In the genomic region with DNA sequence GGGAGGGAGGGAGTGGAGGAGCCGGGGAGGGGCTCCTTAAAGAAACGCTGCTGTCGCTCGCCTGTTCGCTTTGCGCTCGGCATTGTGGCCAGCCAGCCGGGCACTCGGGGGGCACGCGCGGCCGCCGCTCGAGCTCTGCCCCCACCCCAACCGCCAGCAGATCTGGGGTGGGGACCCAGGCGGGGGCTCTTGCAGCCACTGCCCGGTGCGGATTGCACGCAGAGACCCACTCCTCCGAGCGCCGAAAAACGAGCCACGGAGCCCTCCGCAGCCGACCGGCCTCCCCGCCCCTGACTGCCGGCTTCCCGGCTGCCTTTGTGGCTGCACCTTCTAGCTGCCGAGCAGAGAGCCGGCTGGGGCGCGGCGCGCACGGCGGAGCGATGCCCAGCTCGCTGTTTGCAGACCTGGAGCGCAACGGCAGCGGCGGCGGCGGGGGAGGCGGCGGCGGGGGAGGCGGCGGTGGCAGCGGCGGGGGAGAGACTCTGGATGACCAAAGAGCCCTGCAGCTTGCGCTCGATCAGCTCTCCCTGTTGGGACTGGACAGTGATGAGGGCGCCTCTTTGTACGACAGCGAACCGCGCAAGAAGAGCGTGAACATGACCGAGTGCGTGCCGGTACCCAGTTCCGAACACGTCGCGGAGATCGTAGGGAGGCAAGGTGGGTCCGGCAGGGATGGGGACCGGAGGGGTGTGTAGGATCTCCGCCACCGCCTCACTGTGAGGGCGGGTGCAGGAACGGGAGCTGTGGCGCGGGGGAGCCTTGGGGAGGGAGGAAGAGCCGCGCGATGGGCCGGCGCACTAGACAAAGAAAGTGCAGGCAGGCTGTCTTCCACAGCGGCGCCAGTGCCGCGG, we compare ENCODE assay signal across 8 mouse cellular contexts. TPM values are rescaled to one million over a fixed set of nuclear protein-coding genes. Genes with fewer than 3 reads are reported as not detected.
DNase-seq lines count a peak whose midpoint lies in the region; ATAC-seq and TF ChIP-seq lines count a peak whose summit lies in the region.

A gene (plus strand): TSS at position 63 of the 851 bp plus-strand sequence.

- no peaks in the 10 kb centered on the region for H3K36me3 ChIP-seq in ES-Bruce4 (ENCODE audit: control insufficient read depth, insufficient read depth, low read length, poor library complexity, severe bottlenecking)
- H3K36me3 ChIP-seq in forebrain, embryonic 15.5 days: peaks cover 17% of the 10 kb centered on the region; the same call in 1 of the 2 replicates

- no peak for TF ChIP-seq POLR2A in ES-Bruce4 (IDR thresholded peaks at IDR 0.05; ENCODE audit: insufficient read depth, low read length)
- no peak for TF ChIP-seq POLR2A in lung, adult 2 months (IDR thresholded peaks at IDR 0.05; ENCODE audit: borderline replicate concordance, extremely low read depth, low read depth, low read length)

- no peaks in the 10 kb centered on the region for H3K4me1 ChIP-seq in ES-Bruce4 (ENCODE audit: control insufficient read depth, insufficient read depth, low read length)
- no peaks in the 10 kb centered on the region for H3K4me1 ChIP-seq in brown adipose tissue, adult 24 weeks (ENCODE audit: control insufficient read depth, insufficient read depth, insufficient read length, low read length)
- H3K4me1 ChIP-seq in forebrain, embryonic 15.5 days: peaks cover 27% of the 10 kb centered on the region
- peaks cover 9% of the 10 kb centered on the region; the same call in 1 of the 2 replicates for H3K4me1 ChIP-seq in lung, adult 2 months (ENCODE audit: control insufficient read depth, insufficient read depth, low read length)

- H3K4me3 ChIP-seq in ES-Bruce4 (ENCODE audit: low read depth, low read length): peak within 1 kb of the TSS; percentile 86
- H3K4me3 ChIP-seq in brown adipose tissue, adult 24 weeks (ENCODE audit: insufficient read depth, low read depth, low read length): peak within 1 kb of the TSS; percentile 98
- H3K4me3 ChIP-seq in forebrain, embryonic 15.5 days: peak within 1 kb of the TSS; percentile 98
- peak within 1 kb of the TSS; percentile 99 for H3K4me3 ChIP-seq in layer of hippocampus, adult 2 months
- peak within 1 kb of the TSS; percentile 99 for H3K4me3 ChIP-seq in lung, adult 2 months (replicated peaks; ENCODE audit: extremely low read depth, low read depth, low read length)

- H3K9ac ChIP-seq in ES-Bruce4 (ENCODE audit: low read depth, poor library complexity, severe bottlenecking): peak within 1 kb of the TSS; percentile 70
- H3K9ac ChIP-seq in forebrain, embryonic 15.5 days (replicated peaks): peak within 1 kb of the TSS; percentile 100

- TF ChIP-seq EP300 in ES-Bruce4 (IDR thresholded peaks at IDR 0.05; ENCODE audit: insufficient read depth, low read depth, low read length): 0 out of 2 replicates have a peak, but pooled peaks have one; percentile 28

- intact Hi-C loops in heart, postnatal 25 days (cut with DNase I): loop anchor here (2.0 to 10.0 kb wide), 2 partner anchors 683 to 1017 kb away; a partner anchor contains a TSS

- TF ChIP-seq CTCF in ES-Bruce4 (IDR thresholded peaks at IDR 0.05; ENCODE audit: low read depth, low read length): no peak
- no peak for TF ChIP-seq CTCF in layer of hippocampus, adult 2 months (conservative IDR thresholded peaks at IDR 0.05)
- no peak for TF ChIP-seq CTCF in lung, adult 2 months (IDR thresholded peaks at IDR 0.05; ENCODE audit: insufficient read depth, low read length)

- ATAC-seq in forebrain, embryonic 15.5 days (replicated peaks): no peak

- H3K9me3 ChIP-seq in ES-Bruce4 (replicated peaks; ENCODE audit: control insufficient read depth, insufficient read depth, low read length, poor library complexity, severe bottlenecking): no peaks in the 10 kb centered on the region
- H3K9me3 ChIP-seq in forebrain, embryonic 15.5 days: no peaks in the 10 kb centered on the region

- DNase-seq in heart, postnatal 25 days (ENCODE audit: low spot score): peak; percentile 27
- DNase-seq in layer of hippocampus, adult 2 months (ENCODE audit: low spot score in 2 of 2): peak; percentile 61 to 78
- peak; percentile 52 for DNase-seq in lung, adult 2 months
- DNase-seq in ovary, postnatal 10 days (ENCODE audit: low spot score): peak; percentile 39
- peak; percentile 57 to 61 for DNase-seq in thymus, postnatal 10 days (ENCODE audit: low spot score in 2 of 2)

- no peaks in the 10 kb centered on the region for H3K27me3 ChIP-seq in ES-Bruce4 (ENCODE audit: control insufficient read depth, insufficient read depth, low read length, poor library complexity, severe bottlenecking)
- no peaks in the 10 kb centered on the region for H3K27me3 ChIP-seq in forebrain, embryonic 15.5 days

- H3K4me2 ChIP-seq in forebrain, embryonic 15.5 days (replicated peaks): peak within 1 kb of the TSS; percentile 84

- under 1% methylated on average over 85 of the region's 87 CpGs for WGBS in forebrain, embryonic 15.5 days
- under 1% methylated on average over 82 of the region's 87 CpGs for WGBS in lung, adult 2 months

- no peak within 1 kb of the TSS for H3K27ac ChIP-seq in ES-Bruce4 (ENCODE audit: insufficient read depth, low read length)
- peak within 1 kb of the TSS; percentile 84 for H3K27ac ChIP-seq in brown adipose tissue, adult 24 weeks (replicated peaks; ENCODE audit: low read depth, low read length)
- H3K27ac ChIP-seq in forebrain, embryonic 15.5 days (replicated peaks): peak within 1 kb of the TSS; percentile 100
- H3K27ac ChIP-seq in layer of hippocampus, adult 2 months: peak within 1 kb of the TSS; percentile 100

RNA-seq across cellular contexts. Expression of the gene that starts here (rescaled TPM):
- 8.4 and 10.5 TPM in 2 replicates for polyA plus RNA-seq in ES-Bruce4 (2011; ENCODE audit: insufficient read depth, insufficient read length, low read depth, missing spikeins)
- 0.67 and 0.83 TPM in 2 replicates for polyA plus RNA-seq in brown adipose tissue, adult 24 weeks (2012; ENCODE audit: insufficient read depth, insufficient read length, missing spikeins)
- polyA plus RNA-seq in forebrain, embryonic 15.5 days (2015; fragmentation: Nextera tagmentation; extraction: Ambion mirVana): 50.2 and 51.2 TPM in 2 replicates
- 1 to 10 TPM; 1.6 to 2.5 TPM for total RNA-seq in heart, postnatal 25 days (2021)
- 10 to 100 TPM; 22.6 to 25.0 TPM for total RNA-seq in layer of hippocampus, adult 2 months (2021)
- polyA plus RNA-seq in lung, adult 2 months (2012; rRNA removed): 11.1 and 12.2 TPM in 2 replicates

Comparison
In these comparisons a context has a peak if more than half of its experiments do, and no peak if none do; other contexts are left out.
1. RNA of the gene that starts here (total RNA-seq): 22.6 to 25.0 TPM in layer of hippocampus, adult 2 months; 1.6 to 2.5 TPM in heart, postnatal 25 days; every median in the first group is over 4 times any median in the second.
2. Peak in every context shown above with its lines, with median percentiles within 50 percentile points of each other: H3K4me3 ChIP-seq and DNase-seq.